Mouse (Mus musculus): ENCODE results near the gene Olfr1181.
"Not testable (repeated sequence)": the region's sequence is repeated elsewhere in the genome, so short reads cannot be mapped to it uniquely, and the experiment has no call there.

The Olfr1181 gene

DNA sequence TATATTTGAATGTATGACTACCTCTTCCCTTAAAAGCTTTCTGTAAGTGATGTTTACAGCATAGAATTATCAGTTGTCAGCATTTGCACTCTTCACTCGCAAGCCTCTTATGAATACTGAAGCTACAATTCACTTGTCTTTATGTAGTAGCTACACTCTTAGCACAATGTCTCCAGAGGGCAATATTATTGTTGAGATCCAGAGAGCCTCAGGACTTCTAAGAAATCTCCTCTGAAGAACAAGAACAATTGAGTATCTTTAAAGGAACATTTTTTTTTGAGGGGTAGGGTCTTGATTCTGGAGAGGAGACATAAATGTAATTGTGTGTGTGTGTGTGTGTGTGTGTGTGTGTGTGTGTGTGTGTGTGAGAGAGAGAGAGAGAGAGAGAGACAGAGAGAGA lies at the start of gene Olfr1181:
Olfr1181 (minus strand) TSS at position 101 of the 400 bp plus-strand sequence.
- CTCF ChIA-PET: no interaction called here
- POLR2A ChIA-PET: no interaction called here

DNA sequence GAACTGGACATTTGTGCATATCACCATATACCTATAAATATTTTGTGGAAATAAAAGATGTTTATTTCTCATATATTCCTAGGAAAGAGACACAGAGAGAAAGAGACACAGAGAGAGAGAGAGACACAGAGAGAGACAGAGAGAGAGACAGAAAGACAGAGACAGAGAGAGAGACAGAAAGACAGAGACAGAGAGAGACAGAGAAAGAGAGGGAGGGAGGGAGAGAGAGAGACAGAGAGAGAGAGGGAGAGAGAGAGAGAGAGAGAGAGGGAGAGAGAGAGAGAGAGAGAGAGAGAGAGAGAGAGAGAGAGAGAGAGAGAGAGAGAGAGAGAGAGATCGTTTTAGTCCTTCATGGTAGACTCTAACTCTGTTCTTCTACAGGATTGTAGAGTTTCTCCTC lies 28.6 kb upstream of the Olfr1181 start, which contains the start of gene Olfr1183:
Olfr1183 (plus strand) TSS at position 301 of the 400 bp plus-strand sequence.
- POLR2A ChIA-PET, CTCF ChIA-PET: not testable (repeated sequence)

DNA sequence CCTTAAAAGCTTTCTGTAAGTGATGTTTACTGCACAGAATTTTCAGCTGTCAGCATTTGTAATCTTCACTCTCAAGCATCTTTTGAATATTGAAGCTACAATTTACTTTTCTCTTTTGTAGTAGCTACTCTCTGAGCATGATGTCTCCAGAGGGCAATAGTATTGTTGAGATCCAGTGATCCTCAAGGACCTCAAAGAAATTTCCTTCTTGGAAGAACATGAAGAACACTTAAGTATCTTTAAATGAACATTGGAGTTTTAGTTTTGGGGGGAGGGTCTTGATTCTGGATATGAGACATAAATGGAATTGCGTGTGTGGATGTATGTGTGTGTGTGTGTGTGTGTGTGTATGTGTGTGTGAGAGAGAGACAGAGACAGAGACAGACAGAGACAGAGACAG lies 23.1 kb upstream of the Olfr1181 start, which contains the start of gene Gm13757:
Gm13757 (minus strand) TSS at position 101 of the 400 bp plus-strand sequence.
- ChIA-PET CTCF (no interaction called here), POLR2A (no interaction called here)

DNA sequence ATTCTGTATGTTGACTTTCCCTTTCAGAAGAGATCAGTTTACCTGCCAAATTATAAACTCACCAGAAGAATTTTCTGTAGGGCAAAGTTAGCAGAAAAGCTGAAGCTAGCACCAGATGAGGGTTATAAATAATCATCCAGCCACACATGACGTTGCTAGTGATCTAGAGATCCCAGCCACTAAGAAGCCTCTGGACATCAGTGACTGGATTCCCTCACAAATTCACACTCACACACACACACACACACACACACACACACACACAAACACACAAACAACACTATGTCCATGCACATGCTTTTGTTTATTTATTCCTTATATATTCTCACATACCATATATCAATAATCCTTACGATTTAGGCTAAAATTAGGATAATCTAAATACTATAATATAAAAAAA lies 6.9 kb downstream of the Olfr1181 start, which contains the start of gene Olfr1180:
Olfr1180 (minus strand) TSS at position 101 of the 400 bp plus-strand sequence.
- CTCF ChIA-PET: no interaction called here
- POLR2A ChIA-PET: no interaction called here

DNA sequence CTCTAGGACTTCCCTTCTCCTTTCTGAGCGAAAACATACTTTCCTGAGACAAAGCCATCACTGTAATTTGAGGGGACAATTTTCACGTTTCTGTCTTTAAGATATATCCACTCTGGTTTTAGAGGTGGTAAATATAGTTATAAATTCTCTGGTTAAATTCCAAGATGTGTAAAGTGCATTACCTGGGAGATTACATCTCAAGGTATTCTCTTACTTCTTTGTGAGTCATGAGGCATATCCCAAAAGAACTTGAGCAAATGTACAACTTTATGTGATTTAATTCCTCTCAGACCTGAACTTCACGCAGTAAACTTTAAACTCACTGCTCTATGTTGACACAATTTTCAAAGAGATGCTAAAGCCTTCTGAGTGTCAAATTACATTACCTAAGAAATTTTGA lies 19.6 kb downstream of the Olfr1181 start, which contains the start of gene Olfr1179:
Olfr1179 (minus strand) TSS at position 101 of the 400 bp plus-strand sequence.
- CTCF ChIA-PET: no interaction called here
- POLR2A ChIA-PET: no interaction called here

DNA sequence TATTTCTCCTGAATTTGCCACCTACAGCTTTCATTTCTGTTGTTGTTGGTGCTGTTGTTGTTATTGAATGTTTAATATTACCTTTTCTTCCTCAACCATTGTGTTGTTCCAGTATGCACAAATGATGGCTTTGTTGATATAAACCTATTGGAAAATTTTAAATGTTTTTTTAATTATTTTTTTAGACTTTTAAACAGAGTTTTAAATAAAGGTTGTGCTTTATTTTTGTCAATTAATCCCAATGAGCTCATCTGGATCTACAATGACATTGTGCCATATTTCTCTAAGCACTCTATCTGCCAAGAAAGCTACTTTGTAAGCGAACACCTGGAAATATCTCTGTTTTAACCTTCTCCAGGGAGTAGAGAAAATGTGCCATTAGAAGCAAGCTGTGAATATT lies 39.2 kb downstream of the Olfr1181 start, which contains the start of gene Olfr1178:
Olfr1178 (plus strand) TSS at position 301 of the 400 bp plus-strand sequence.
- ChIA-PET CTCF (no interaction called here), POLR2A (no interaction called here)

Data from embryonic stem cell, embryonic (primary cell).